Mouse (Mus musculus): Measurements from ENCODE around the gene Vmn1r87. TPM values are rescaled to one million over a fixed set of nuclear protein-coding genes. Genes with fewer than 3 reads are reported as not detected.
"Not testable (repeated sequence)": the region's sequence is repeated elsewhere in the genome, so short reads cannot be mapped to it uniquely, and the experiment has no call there.

Gene Vmn1r87
- polyA plus RNA-seq (2012; rRNA removed), result not detected in 2 replicates

DNA sequence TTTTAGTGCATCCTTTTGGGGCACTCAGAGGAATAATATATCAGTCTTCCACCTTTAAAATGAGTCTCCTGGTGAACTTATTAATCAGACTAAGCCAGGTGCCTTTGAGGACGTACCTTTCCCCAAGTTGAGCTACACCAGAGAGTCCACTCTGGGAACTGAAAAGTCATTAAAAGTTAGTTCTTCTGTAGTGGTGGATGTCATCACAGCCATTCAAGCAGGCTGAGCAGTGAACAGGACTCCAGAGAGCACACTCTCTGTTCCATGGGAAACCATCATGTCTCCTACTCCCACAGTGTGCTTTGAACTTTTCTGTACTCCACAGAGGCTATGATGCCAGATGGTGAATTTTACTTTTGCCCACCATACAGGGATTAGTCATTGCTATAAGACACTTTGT, at the start of gene Vmn1r87:
Gene Vmn1r87 (minus strand): TSS at position 101 of the 400 bp plus-strand sequence.
- 76% methylated on average over 1 of the region's 1 CpGs for WGBS
- TF ChIP-seq POLR2A (IDR thresholded peaks at IDR 0.05; ENCODE audit: low read depth, low read length) (no peak), CTCF (IDR thresholded peaks at IDR 0.05; ENCODE audit: extremely low read depth, insufficient read length, insufficient replicate concordance, low read depth, low read length) (no peak)
- Histone ChIP-seq H3K27me3 (ENCODE audit: control insufficient read depth, insufficient read depth, low read length) (no peaks in the 10 kb centered on the region), H3K4me3 (ENCODE audit: low read depth, low read length) (no peak within 1 kb of the TSS), H3K27ac (ENCODE audit: insufficient read depth, low read depth, low read length) (no peak within 1 kb of the TSS), H3K4me1 (ENCODE audit: control insufficient read depth, insufficient read depth, insufficient read length, low read length) (no peaks in the 10 kb centered on the region), H3K36me3 (ENCODE audit: control insufficient read depth, insufficient read depth, low read length) (no peaks in the 10 kb centered on the region)

- H3K36me3 ChIP-seq (ENCODE audit: control insufficient read depth, insufficient read depth, low read length), result no peaks in the 10 kb centered on the region
- H3K27me3 ChIP-seq (ENCODE audit: control insufficient read depth, insufficient read depth, low read length), result no peaks in the 10 kb centered on the region
- no peaks in the 10 kb centered on the region for H3K4me1 ChIP-seq (ENCODE audit: control insufficient read depth, insufficient read depth, insufficient read length, low read length)
- TF ChIP-seq POLR2A (IDR thresholded peaks at IDR 0.05; ENCODE audit: low read depth, low read length) (no peak), CTCF (IDR thresholded peaks at IDR 0.05; ENCODE audit: extremely low read depth, insufficient read length, insufficient replicate concordance, low read depth, low read length) (no peak)
- no peak within 1 kb of the TSS for H3K27ac ChIP-seq (ENCODE audit: insufficient read depth, low read depth, low read length)
- H3K4me3 ChIP-seq (ENCODE audit: low read depth, low read length), result no peak within 1 kb of the TSS
These were observed 19.3 kb upstream of the Vmn1r87 start, which contains the start of gene Vmn1r88 for GRCm38 (mm10) chr7:13159268-13159667. Gene Vmn1r88, plus strand, starts transcription at chr7:13159568.

DNA sequence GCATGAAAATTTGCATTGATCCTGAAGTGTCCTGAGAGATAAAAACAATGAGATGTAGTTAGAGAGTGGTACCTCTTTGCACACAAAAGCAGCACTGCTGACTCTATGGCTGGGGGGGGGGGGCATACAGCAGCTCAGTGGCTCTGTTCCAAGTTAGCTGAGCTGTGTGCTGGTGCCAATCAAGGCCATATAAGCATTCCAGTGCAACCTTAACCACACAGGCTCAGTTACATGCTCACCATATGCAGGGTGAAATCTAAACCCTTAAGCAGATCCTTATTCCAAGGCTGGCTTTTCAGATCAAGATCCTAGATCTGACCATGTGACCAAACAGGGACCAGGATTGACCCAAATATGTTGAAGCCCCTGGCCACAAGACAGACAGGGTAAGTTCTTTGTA, 2.6 kb downstream of the Vmn1r87 start:
- no peak for TF ChIP-seq CTCF (IDR thresholded peaks at IDR 0.05; ENCODE audit: extremely low read depth, insufficient read length, insufficient replicate concordance, low read depth, low read length)
- TF ChIP-seq POLR2A (IDR thresholded peaks at IDR 0.05; ENCODE audit: low read depth, low read length), result no peak
- no peaks in the 10 kb centered on the region for H3K27me3 ChIP-seq (ENCODE audit: control insufficient read depth, insufficient read depth, low read length)
- H3K36me3 ChIP-seq (ENCODE audit: control insufficient read depth, insufficient read depth, low read length), result no peaks in the 10 kb centered on the region
- H3K4me3 ChIP-seq (ENCODE audit: low read depth, low read length), result no peak overlapping the region
- no peak overlapping the region for H3K27ac ChIP-seq (ENCODE audit: insufficient read depth, low read depth, low read length)
- no peaks in the 10 kb centered on the region for H3K4me1 ChIP-seq (ENCODE audit: control insufficient read depth, insufficient read depth, insufficient read length, low read length)

DNA sequence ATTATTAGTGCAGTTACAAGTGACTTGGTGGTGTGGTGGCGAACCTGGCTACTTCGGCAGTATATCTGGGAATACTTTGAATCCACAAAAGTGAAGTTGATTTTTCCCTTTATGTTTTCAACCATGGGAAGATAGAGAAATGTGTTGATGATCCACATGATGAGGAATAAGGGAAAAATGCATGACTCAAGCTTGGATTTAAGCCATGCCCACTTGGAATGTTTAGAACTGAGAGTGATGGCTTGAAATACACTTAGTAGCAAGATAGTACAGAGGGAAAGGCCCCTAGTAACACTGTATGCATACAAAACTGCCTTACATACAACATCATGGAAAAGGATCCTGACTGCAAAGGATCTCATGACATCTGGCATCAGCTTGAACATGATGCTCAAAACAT, 8.1 kb downstream of the Vmn1r87 start:
- Histone ChIP-seq H3K4me3 (ENCODE audit: low read depth, low read length) (no peak overlapping the region), H3K27me3 (ENCODE audit: control insufficient read depth, insufficient read depth, low read length) (no peaks in the 10 kb centered on the region), H3K36me3 (ENCODE audit: control insufficient read depth, insufficient read depth, low read length) (no peaks in the 10 kb centered on the region), H3K27ac (ENCODE audit: insufficient read depth, low read depth, low read length) (no peak overlapping the region), H3K4me1 (ENCODE audit: control insufficient read depth, insufficient read depth, insufficient read length, low read length) (no peaks in the 10 kb centered on the region)
- 90% methylated on average over 2 of the region's 2 CpGs for WGBS
- no peak for TF ChIP-seq CTCF (IDR thresholded peaks at IDR 0.05; ENCODE audit: extremely low read depth, insufficient read length, insufficient replicate concordance, low read depth, low read length)

DNA sequence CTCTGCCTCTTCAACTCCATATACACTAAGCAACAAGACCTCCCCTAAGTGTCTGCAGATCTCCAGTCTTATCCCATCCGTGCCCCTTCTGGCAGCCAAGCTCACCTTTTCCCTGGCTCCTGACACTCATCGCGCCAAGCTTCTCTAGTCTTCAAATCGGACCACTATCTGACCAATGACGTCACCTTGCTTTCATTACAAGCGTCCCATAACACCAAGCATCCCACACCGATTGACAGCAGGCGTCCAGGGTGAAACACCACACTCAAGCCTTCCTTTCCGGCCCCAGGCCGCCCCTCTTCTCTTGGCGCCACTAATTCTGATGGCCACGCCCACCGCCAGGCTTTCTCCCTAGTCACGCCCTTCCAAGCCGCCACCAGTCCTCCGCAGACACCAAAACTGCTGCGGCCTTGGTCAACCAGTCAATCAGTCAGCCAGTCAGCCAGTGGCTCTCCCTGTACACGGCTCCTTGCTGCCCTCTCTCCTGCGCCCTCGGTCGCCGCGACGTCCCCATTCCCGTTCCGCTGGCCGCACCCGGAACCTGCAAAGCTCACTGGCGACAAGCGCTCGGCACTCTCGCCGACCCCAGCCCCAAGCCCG, 16.3 kb downstream of the Vmn1r87 start:
- not testable (repeated sequence) for H3K27me3 ChIP-seq (ENCODE audit: control insufficient read depth, insufficient read depth, low read length); H3K4me1 ChIP-seq (ENCODE audit: control insufficient read depth, insufficient read depth, insufficient read length, low read length); H3K36me3 ChIP-seq (ENCODE audit: control insufficient read depth, insufficient read depth, low read length); H3K4me3 ChIP-seq (ENCODE audit: low read depth, low read length); H3K27ac ChIP-seq (ENCODE audit: insufficient read depth, low read depth, low read length)
- 3% methylated on average over 21 of the region's 34 CpGs for WGBS

- no peak within 1 kb of the TSS for H3K4me3 ChIP-seq (ENCODE audit: low read depth, low read length)
- no peak within 1 kb of the TSS for H3K27ac ChIP-seq (ENCODE audit: insufficient read depth, low read depth, low read length)
- no peaks in the 10 kb centered on the region for H3K4me1 ChIP-seq (ENCODE audit: control insufficient read depth, insufficient read depth, insufficient read length, low read length)
- H3K36me3 ChIP-seq (ENCODE audit: control insufficient read depth, insufficient read depth, low read length), result no peaks in the 10 kb centered on the region
- H3K27me3 ChIP-seq (ENCODE audit: control insufficient read depth, insufficient read depth, low read length), result no peaks in the 10 kb centered on the region
- TF ChIP-seq CTCF (IDR thresholded peaks at IDR 0.05; ENCODE audit: extremely low read depth, insufficient read length, insufficient replicate concordance, low read depth, low read length), result no peak
- TF ChIP-seq POLR2A (IDR thresholded peaks at IDR 0.05; ENCODE audit: low read depth, low read length), result no peak
These were observed 20.1 kb downstream of the Vmn1r87 start, which contains the start of gene Vmn1r86 for GRCm38 (mm10) chr7:13119817-13120216. Gene Vmn1r86, minus strand, starts transcription at chr7:13119917.

- no peak within 1 kb of the TSS for H3K27ac ChIP-seq (ENCODE audit: insufficient read depth, low read depth, low read length)
- H3K4me3 ChIP-seq (ENCODE audit: low read depth, low read length), result no peak within 1 kb of the TSS
- WGBS, result 57% methylated on average over 3 of the region's 3 CpGs
- no peaks in the 10 kb centered on the region for H3K36me3 ChIP-seq (ENCODE audit: control insufficient read depth, insufficient read depth, low read length)
- TF ChIP-seq POLR2A (IDR thresholded peaks at IDR 0.05; ENCODE audit: low read depth, low read length), result no peak
- no peak for TF ChIP-seq CTCF (IDR thresholded peaks at IDR 0.05; ENCODE audit: extremely low read depth, insufficient read length, insufficient replicate concordance, low read depth, low read length)
- H3K27me3 ChIP-seq (ENCODE audit: control insufficient read depth, insufficient read depth, low read length), result no peaks in the 10 kb centered on the region
- no peaks in the 10 kb centered on the region for H3K4me1 ChIP-seq (ENCODE audit: control insufficient read depth, insufficient read depth, insufficient read length, low read length)
These were observed 44.9 kb downstream of the Vmn1r87 start, which contains the start of gene Vmn1r85 for GRCm38 (mm10) chr7:13095073-13095472. Gene Vmn1r85, minus strand, starts transcription at chr7:13095173.

Other genes with a start within 250 kb of the Vmn1r87 start
- gene Zscan22, start 242.3 kb downstream of the Vmn1r87 start, polyA plus RNA-seq (2012; rRNA removed), result 4.0 and 5.6 TPM in 2 replicates
- 1,663 and 2,242 TPM in 2 replicates for gene Rps5, start 217.9 kb downstream of the Vmn1r87 start, polyA plus RNA-seq (2012; rRNA removed)
- 0.22 and 0.41 TPM in 2 replicates for gene Rnf225, start 212.7 kb downstream of the Vmn1r87 start, polyA plus RNA-seq (2012; rRNA removed)
- gene Zfp324, start 174.3 kb downstream of the Vmn1r87 start, polyA plus RNA-seq (2012; rRNA removed), result 3.1 and 3.5 TPM in 2 replicates
- 1.2 and 1.8 TPM in 2 replicates for gene Zfp446, start 162.3 kb downstream of the Vmn1r87 start, polyA plus RNA-seq (2012; rRNA removed)
- 0.19 TPM in 1 of 2 replicates, not detected in the other for gene Slc27a5, start 142.0 kb downstream of the Vmn1r87 start, polyA plus RNA-seq (2012; rRNA removed)
- gene Trim28, start 141.0 kb downstream of the Vmn1r87 start, polyA plus RNA-seq (2012; rRNA removed), result 101 and 195 TPM in 2 replicates
- 22.1 and 46.2 TPM in 2 replicates for gene Zbtb45, start 130.1 kb downstream of the Vmn1r87 start, polyA plus RNA-seq (2012; rRNA removed)
- gene Chmp2a, start 105.3 kb downstream of the Vmn1r87 start, polyA plus RNA-seq (2012; rRNA removed), result 58.3 and 102 TPM in 2 replicates
- 56.0 and 93.7 TPM in 2 replicates for gene Ube2m, start 101.9 kb downstream of the Vmn1r87 start, polyA plus RNA-seq (2012; rRNA removed)
- gene Mzf1, start 85.4 kb downstream of the Vmn1r87 start, polyA plus RNA-seq (2012; rRNA removed), result 0.66 and 0.95 TPM in 2 replicates
- not detected in 2 replicates for gene Vmn1r85, start 45.0 kb downstream of the Vmn1r87 start, polyA plus RNA-seq (2012; rRNA removed)
- gene Vmn1r86, start 20.2 kb downstream of the Vmn1r87 start, polyA plus RNA-seq (2012; rRNA removed), result not detected in 2 replicates
- gene Vmn1r88, start 19.4 kb upstream of the Vmn1r87 start, polyA plus RNA-seq (2012; rRNA removed), result not detected in 2 replicates
- gene Vmn1r89, start 72.9 kb upstream of the Vmn1r87 start, polyA plus RNA-seq (2012; rRNA removed), result not detected in 2 replicates
- 4.0 and 10.1 TPM in 2 replicates for gene Lig1, start 137.1 kb upstream of the Vmn1r87 start, polyA plus RNA-seq (2012; rRNA removed)
- 1.7 and 2.4 TPM in 2 replicates for gene Zswim9, start 138.6 kb upstream of the Vmn1r87 start, polyA plus RNA-seq (2012; rRNA removed)
- gene Pla2g4c, start 184.5 kb upstream of the Vmn1r87 start, polyA plus RNA-seq (2012; rRNA removed), result 0.61 and 4.5 TPM in 2 replicates

Data from small intestine, adult 2 months (tissue).